Mouse (Mus musculus) monocyte, adult 5-6 weeks (primary cell): ENCODE measurements at regions not wholly inside any gene's neighbourhood (a gene's known extent, or its start where the extent isn't known, plus 50 kb on each side); places are given as distances from the start of the nearest gene placed in this dataset.

Source experiments
- ATAC-seq: fragments of 153-309, 156-312 bp; replicated peaks from 2 replicates; pipeline ENCODE4 v1.8.0; 2017; ENCODE audit warnings: mild to moderate bottlenecking; ENCODE audit not compliant: low TSS enrichment, insufficient number of reproducible peaks, severe bottlenecking, poor library complexity, low FRiP score

GRCm38 (mm10) chr13:102070740-102071139 lies 302.7 kb upstream of the Pik3r1 start:
- no peak for ATAC-seq

- no peak for ATAC-seq
Measured at GRCm38 (mm10) chr13:102072366-102072765, 304.3 kb upstream of the Pik3r1 start.

- ATAC-seq, result no peak
Measured at GRCm38 (mm10) chr13:102087766-102088165, 319.7 kb upstream of the Pik3r1 start.

- ATAC-seq, result no peak
Measured at GRCm38 (mm10) chr13:102089551-102089950, 321.5 kb upstream of the Pik3r1 start.

GRCm38 (mm10) chr13:102094193-102094592 lies 326.2 kb upstream of the Pik3r1 start:
- no peak for ATAC-seq

GRCm38 (mm10) chr13:102103161-102103560 lies 335.1 kb upstream of the Pik3r1 start:
- ATAC-seq, result no peak

GRCm38 (mm10) chr13:102106188-102106587 lies 338.2 kb upstream of the Pik3r1 start:
- ATAC-seq, result no peak

- ATAC-seq, result no peak
Measured at GRCm38 (mm10) chr13:102108204-102108603, 340.2 kb upstream of the Pik3r1 start.

GRCm38 (mm10) chr13:102108916-102109315 lies 340.9 kb upstream of the Pik3r1 start:
- ATAC-seq, result no peak

- no peak for ATAC-seq
Measured at GRCm38 (mm10) chr13:102113941-102114340, 345.9 kb upstream of the Pik3r1 start.

GRCm38 (mm10) chr13:102122341-102122740 lies 354.3 kb upstream of the Pik3r1 start:
- no peak for ATAC-seq

- ATAC-seq, result no peak
Measured at GRCm38 (mm10) chr13:102127933-102128430, 360.0 kb upstream of the Pik3r1 start.

- no peak for ATAC-seq
Measured at GRCm38 (mm10) chr13:102131459-102131858, 363.4 kb upstream of the Pik3r1 start.

- ATAC-seq, result no peak
Measured at GRCm38 (mm10) chr13:102132154-102132553, 364.1 kb upstream of the Pik3r1 start.

GRCm38 (mm10) chr13:102132696-102133095 lies 364.7 kb upstream of the Pik3r1 start:
- ATAC-seq, result no peak

- ATAC-seq, result no peak
Measured at GRCm38 (mm10) chr13:102135210-102135609, 367.2 kb upstream of the Pik3r1 start.

- no peak for ATAC-seq
Measured at GRCm38 (mm10) chr13:102142986-102143385, 375.0 kb upstream of the Pik3r1 start.

GRCm38 (mm10) chr13:102143848-102144247 lies 375.8 kb upstream of the Pik3r1 start:
- ATAC-seq, result no peak

GRCm38 (mm10) chr13:102148039-102148438 lies 380.0 kb upstream of the Pik3r1 start:
- ATAC-seq, result no peak

GRCm38 (mm10) chr13:102153785-102154608 lies 386.0 kb upstream of the Pik3r1 start:
- no peak for ATAC-seq

GRCm38 (mm10) chr13:102154609-102154899 lies 386.5 kb upstream of the Pik3r1 start:
- ATAC-seq, result no peak
